Mouse (Mus musculus): ENCODE data around the gene Olfr190. TPM values are rescaled to one million over a fixed set of nuclear protein-coding genes. Genes with fewer than 3 reads are reported as not detected.

Gene Olfr190
- not detected for total RNA-seq (2023)

DNA sequence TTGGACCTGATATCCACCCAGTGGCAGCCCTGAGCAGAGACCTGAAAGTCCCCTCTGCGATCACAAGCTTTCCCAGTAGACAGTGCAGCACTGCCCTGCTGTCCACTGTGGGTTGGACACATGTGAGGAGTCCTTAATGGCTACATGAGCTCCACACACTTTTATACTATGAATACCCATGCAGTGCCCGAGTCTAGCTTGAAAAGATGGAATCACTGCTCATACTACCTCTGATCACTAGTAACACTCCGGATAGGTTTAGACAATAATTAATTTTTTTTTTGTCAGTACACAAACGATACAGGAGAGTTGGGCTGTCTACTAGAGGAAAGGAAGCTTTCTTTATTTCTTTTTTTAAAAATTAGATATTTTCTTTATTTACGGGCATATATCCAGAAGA is at the start of gene Olfr190:
Olfr190 (minus strand) TSS at position 101 of the 400 bp plus-strand sequence.

DNA sequence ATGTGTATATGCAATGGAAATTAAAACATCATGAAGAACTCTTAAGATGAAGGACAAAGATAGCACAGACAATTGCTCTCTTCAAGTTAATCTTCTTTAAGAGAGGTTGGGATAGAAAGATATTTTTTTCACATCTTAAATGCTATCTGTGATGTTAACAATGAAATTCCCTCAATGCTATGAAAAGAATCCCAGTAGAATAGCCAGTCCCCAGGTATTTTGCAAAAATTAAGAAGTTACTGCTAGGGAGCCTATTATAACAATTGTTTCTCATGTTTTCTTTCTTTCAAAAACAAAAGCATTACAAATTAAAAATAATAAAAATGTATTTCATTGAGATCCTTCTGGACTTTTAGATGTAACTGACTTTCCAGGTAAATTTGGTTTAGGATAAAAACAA is 43.2 kb upstream of the Olfr190 start, which contains the start of gene Olfr194:
Olfr194 (minus strand) TSS at position 101 of the 400 bp plus-strand sequence.

DNA sequence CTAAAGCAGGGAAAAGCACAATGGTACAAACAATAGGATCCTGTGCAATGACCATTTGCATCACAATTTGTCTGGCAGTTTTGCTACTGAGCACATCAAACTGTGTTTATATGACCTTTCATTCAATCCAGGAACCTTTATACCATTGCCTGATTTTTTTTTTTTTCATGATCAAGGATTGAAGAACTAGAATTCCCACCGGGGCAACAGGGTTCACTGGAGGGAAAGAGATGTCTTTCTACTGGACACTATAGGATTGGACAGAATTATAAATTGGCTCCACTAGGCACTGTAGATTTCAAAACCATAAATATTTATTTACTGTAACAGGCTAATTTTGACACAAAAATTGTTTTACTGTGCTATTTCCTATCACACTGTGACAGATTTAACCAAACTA is 34.0 kb upstream of the Olfr190 start, which contains the start of gene Olfr193:
Olfr193 (minus strand) TSS at position 101 of the 400 bp plus-strand sequence.

DNA sequence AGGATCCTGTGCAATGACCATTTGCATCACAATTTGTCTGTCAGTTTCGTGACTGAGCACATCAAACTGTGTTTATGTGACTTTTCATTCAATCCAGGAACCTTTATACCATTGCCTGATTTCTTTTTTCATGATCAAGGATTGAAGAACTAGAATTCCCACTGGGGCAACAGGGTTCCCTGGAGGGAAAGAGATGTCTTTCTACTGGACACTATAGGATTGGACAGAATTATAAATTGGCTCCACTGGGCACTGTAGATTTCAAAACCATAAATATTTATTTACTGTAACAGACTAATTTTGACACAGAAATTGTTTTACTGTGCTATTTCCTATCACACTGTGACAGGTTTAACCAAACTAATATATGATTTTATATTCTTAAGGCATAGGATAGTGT is 11.9 kb upstream of the Olfr190 start, which contains the start of gene Olfr191:
Olfr191 (minus strand) TSS at position 101 of the 400 bp plus-strand sequence.

DNA sequence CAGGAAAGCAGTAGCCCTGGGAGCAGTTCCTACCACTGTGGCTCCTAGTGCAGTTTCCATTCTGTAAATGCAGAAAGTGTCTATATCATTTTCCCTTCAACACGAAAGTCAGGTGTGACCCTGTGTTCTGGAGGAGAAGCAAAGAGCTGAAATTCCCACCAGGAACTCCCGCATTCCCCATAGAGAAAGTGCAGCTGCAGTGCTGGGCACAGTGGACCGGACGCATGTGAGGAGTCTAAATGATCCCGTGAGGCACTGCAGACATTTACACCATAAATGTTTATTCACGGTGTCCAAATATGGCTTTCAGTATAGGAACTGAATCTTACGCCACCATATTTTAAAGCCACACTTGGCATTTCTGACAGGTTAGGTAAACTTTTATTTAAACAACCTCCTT is 38.1 kb downstream of the Olfr190 start, which contains the start of gene Olfr187:
Olfr187 (minus strand) TSS at position 58 of the 400 bp plus-strand sequence.

DNA sequence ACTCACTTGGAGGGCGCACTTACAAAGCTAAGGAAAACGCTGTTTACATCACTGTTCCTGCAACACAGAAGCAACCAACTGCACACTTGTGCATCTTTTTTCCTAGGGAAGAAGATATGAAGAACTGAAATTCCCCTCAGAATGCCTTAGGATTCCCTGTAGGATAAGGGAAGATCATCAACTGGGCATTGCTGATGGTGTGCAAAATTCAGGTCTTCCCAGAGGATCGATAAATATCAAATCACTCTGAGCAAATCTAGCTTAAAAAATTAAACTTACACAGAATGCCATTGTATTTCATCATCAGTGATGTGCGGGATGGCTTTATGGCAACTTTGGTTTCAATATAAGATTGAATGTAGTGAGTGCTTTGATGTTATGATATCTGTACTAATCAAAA is 47.6 kb downstream of the Olfr190 start, which contains the start of gene Olfr186:
Olfr186 (minus strand) TSS at position 101 of the 400 bp plus-strand sequence.

Other genes starting within 250 kb of the Olfr190 start
- not detected for gene Olfr177, start 203.2 kb downstream of the Olfr190 start, total RNA-seq (2023)
- not detected for gene Olfr178, start 185.9 kb downstream of the Olfr190 start, total RNA-seq (2023)
- not detected for gene Olfr181, start 149.2 kb downstream of the Olfr190 start, total RNA-seq (2023)
- not detected for gene Olfr180, start 148.6 kb downstream of the Olfr190 start, total RNA-seq (2023)
- gene Olfr183, start 82.6 kb downstream of the Olfr190 start, total RNA-seq (2023), result not detected
- gene Olfr186, start 47.7 kb downstream of the Olfr190 start, total RNA-seq (2023), result not detected
- not detected for gene Olfr187, start 38.2 kb downstream of the Olfr190 start, total RNA-seq (2023)
- gene Olfr191, start 11.8 kb upstream of the Olfr190 start, total RNA-seq (2023), result not detected
- gene Olfr193, start 33.9 kb upstream of the Olfr190 start, total RNA-seq (2023), result not detected
- gene Olfr194, start 43.1 kb upstream of the Olfr190 start, total RNA-seq (2023), result not detected
- not detected for gene Olfr195, start 69.0 kb upstream of the Olfr190 start, total RNA-seq (2023)
- not detected for gene Olfr196, start 92.4 kb upstream of the Olfr190 start, total RNA-seq (2023)
- not detected for gene Olfr198, start 125.5 kb upstream of the Olfr190 start, total RNA-seq (2023)
- not detected for gene Olfr199, start 141.8 kb upstream of the Olfr190 start, total RNA-seq (2023)
- not detected for gene Olfr201, start 194.6 kb upstream of the Olfr190 start, total RNA-seq (2023)
- gene Olfr202, start 208.8 kb upstream of the Olfr190 start, total RNA-seq (2023), result not detected
- gene Olfr203, start 220.9 kb upstream of the Olfr190 start, total RNA-seq (2023), result not detected
- not detected for gene Olfr204, start 240.2 kb upstream of the Olfr190 start, total RNA-seq (2023)